Mouse (Mus musculus) adrenal gland (tissue): ENCODE results near the gene C730034F03Rik.

Source experiments
- intact Hi-C: fragments of 180-260 bp; cut with DNase I; formaldehyde crosslinking; loops from one replicate; pipeline ENCODE4 v1.15.1; 2025

The C730034F03Rik gene

GRCm38 (mm10) chr15:89473921-89474320 lies 44.5 kb downstream of the C730034F03Rik start:
- intact Hi-C loops: no loop called here

- intact Hi-C loops: no loop called here
Observed at GRCm38 (mm10) chr15:89474596-89475292, 45.4 kb downstream of the C730034F03Rik start.

- intact Hi-C loops: no loop called here
Observed at GRCm38 (mm10) chr15:89475293-89475600, 45.9 kb downstream of the C730034F03Rik start.

GRCm38 (mm10) chr15:89475611-89476474 lies 46.5 kb downstream of the C730034F03Rik start:
- intact Hi-C loops: no loop called here

- intact Hi-C loops: no loop called here
Observed at GRCm38 (mm10) chr15:89476475-89476815, 47.1 kb downstream of the C730034F03Rik start.

GRCm38 (mm10) chr15:89477091-89477491 lies 47.7 kb downstream of the C730034F03Rik start, which contains the start of gene Arsa:
Arsa (minus strand) TSS chr15:89477425.
- intact Hi-C loops: no loop called here

GRCm38 (mm10) chr15:89477806-89478205 lies 48.4 kb downstream of the C730034F03Rik start:
- intact Hi-C loops: no loop called here

- intact Hi-C loops: no loop called here
Observed at GRCm38 (mm10) chr15:89478622-89479021, 49.2 kb downstream of the C730034F03Rik start.
